Comparison of ENCODE assay signal across 23 mouse cellular contexts in genomic region chr8:70435156-70435555, GRCm38 (mm10). TPM values are rescaled to one million over a fixed set of nuclear protein-coding genes. Genes with fewer than 3 reads are reported as not detected.
DNase-seq lines count a peak whose midpoint lies in the region; ATAC-seq and TF ChIP-seq lines count a peak whose summit lies in the region.
"Had no signal": no experiment of that assay in that cellular context is flagged by ENCODE, and none has a peak within 500 bp of the region (broad histone marks: within the 10 kb centered on the region; RNA-seq: fewer than 3 reads in every experiment).

No protein-coding gene starts in this region.

- no peak for TF ChIP-seq POLR2A in cerebellum, adult 2 months (IDR thresholded peaks at IDR 0.05; ENCODE audit: borderline replicate concordance, insufficient read depth, low read length)

- TF ChIP-seq CTCF in cerebellum, adult 2 months (IDR thresholded peaks at IDR 0.05; ENCODE audit: borderline replicate concordance, insufficient read depth, low read depth, low read length): no peak

- no peaks in the 10 kb centered on the region; the same call in 1 of the 2 replicates for H3K36me3 ChIP-seq in limb, embryonic 13.5 days
- H3K36me3 ChIP-seq in limb, embryonic 10.5 days: 0 out of 2 replicates have a peak, but pooled peaks cover 5% of the 10 kb centered on the region
- H3K36me3 ChIP-seq: embryonic facial prominence, embryonic 12.5 days; embryonic facial prominence, embryonic 15.5 days; hindbrain, embryonic 12.5 days had no signal

- peak; percentile 64 to 73 for DNase-seq in cerebellum, adult 2 months
- DNase-seq in cerebellum, adult 11-12 months: no peak
- DNase-seq in cerebellum, postnatal 25 days: peak; percentile 68 to 77
- no peak for DNase-seq in cerebellum, adult 8-10 months
- DNase-seq in limb, embryonic 10.5 days (ENCODE audit: low spot score): no peak
- DNase-seq: adrenal gland, adult 8-10 months; adrenal gland, postnatal 25 days; forebrain, postnatal 0 days; gastrocnemius, adult 2 months; gastrocnemius, postnatal 14 days; heart, adult 11 months; kidney, adult 2 months had no signal

- no peak for ATAC-seq in limb, embryonic 13.5 days (ENCODE audit: low FRiP score, low read depth)
- ATAC-seq: activated CD4-positive, CD25-positive, alpha-beta regulatory T cell, adult 4 months; forebrain, embryonic 14.5 days; forebrain, postnatal 0 days; hindbrain, postnatal 0 days; inflammation-experienced regulatory T-cells, adult 6 months; intestine, postnatal 0 days had no signal

- no peak overlapping the region for H3K4me3 ChIP-seq in cerebellum, adult 2 months (replicated peaks; ENCODE audit: insufficient read depth, low read depth, low read length)
- H3K4me3 ChIP-seq in limb, embryonic 13.5 days: no peak overlapping the region
- H3K4me3 ChIP-seq in limb, embryonic 10.5 days: no peak overlapping the region
- H3K4me3 ChIP-seq: embryonic facial prominence, embryonic 12.5 days; embryonic facial prominence, embryonic 15.5 days; gastrocnemius, adult 2 months; hindbrain, embryonic 12.5 days had no signal

- H3K9me3 ChIP-seq in limb, embryonic 13.5 days: no peaks in the 10 kb centered on the region
- H3K9me3 ChIP-seq in limb, embryonic 10.5 days (replicated peaks): no peaks in the 10 kb centered on the region
- H3K9me3 ChIP-seq: embryonic facial prominence, embryonic 12.5 days; embryonic facial prominence, embryonic 15.5 days; hindbrain, embryonic 12.5 days had no signal

- H3K27ac ChIP-seq in cerebellum, adult 2 months (ENCODE audit: insufficient read depth, low read length): peak overlapping the region; percentile 72
- no peak overlapping the region for H3K27ac ChIP-seq in limb, embryonic 13.5 days
- H3K27ac ChIP-seq in limb, embryonic 10.5 days: no peak overlapping the region
- H3K27ac ChIP-seq: embryonic facial prominence, embryonic 12.5 days; embryonic facial prominence, embryonic 15.5 days; gastrocnemius, adult 2 months; hindbrain, embryonic 12.5 days; hindbrain, postnatal 0 days had no signal

- H3K4me2 ChIP-seq in limb, embryonic 13.5 days (replicated peaks): no peak overlapping the region
- H3K4me2 ChIP-seq: embryonic facial prominence, embryonic 12.5 days; embryonic facial prominence, embryonic 15.5 days; heart, embryonic 11.5 days; hindbrain, embryonic 12.5 days had no signal

- H3K27me3 ChIP-seq in cerebellum, adult 2 months (ENCODE audit: control insufficient read depth, insufficient read depth, low read length): no peaks in the 10 kb centered on the region
- H3K27me3 ChIP-seq in limb, embryonic 13.5 days: no peaks in the 10 kb centered on the region
- no peaks in the 10 kb centered on the region for H3K27me3 ChIP-seq in limb, embryonic 10.5 days (ENCODE audit: low read depth, poor library complexity, severe bottlenecking)
- H3K27me3 ChIP-seq: embryonic facial prominence, embryonic 12.5 days; embryonic facial prominence, embryonic 15.5 days; hindbrain, embryonic 12.5 days had no signal

- 0 out of 2 replicates have a peak overlapping the region, but pooled peaks have one; percentile 19 for H3K9ac ChIP-seq in limb, embryonic 13.5 days
- H3K9ac ChIP-seq: embryonic facial prominence, embryonic 12.5 days; embryonic facial prominence, embryonic 15.5 days; forebrain, postnatal 0 days; hindbrain, embryonic 12.5 days had no signal

- peaks cover 62% of the 10 kb centered on the region for H3K4me1 ChIP-seq in cerebellum, adult 2 months (ENCODE audit: control insufficient read depth, insufficient read depth, low read length)
- peaks cover 23% of the 10 kb centered on the region for H3K4me1 ChIP-seq in limb, embryonic 13.5 days
- H3K4me1 ChIP-seq in limb, embryonic 10.5 days: peaks cover 18% of the 10 kb centered on the region

- WGBS in cerebellum, adult 2 months: 16% methylated on average over 5 of the region's 5 CpGs
- WGBS in limb, embryonic 13.5 days: 95% methylated on average over 5 of the region's 5 CpGs
- WGBS in limb, embryonic 10.5 days: 88% methylated on average over 5 of the region's 5 CpGs

RNA-seq across cellular contexts. Expression of gene Crtc1, which starts 4.2 kb away (rescaled TPM):
- 90.2 and 105 TPM in 2 replicates for polyA plus RNA-seq in cerebellum, adult 2 months (2012; rRNA removed)
- 26.7 and 29.9 TPM in 2 replicates for polyA plus RNA-seq in limb, embryonic 13.5 days (2015; fragmentation: Nextera tagmentation; extraction: Ambion mirVana)
- polyA plus RNA-seq in limb, embryonic 10.5 days (2016; fragmentation: Nextera tagmentation; extraction: Ambion mirVana): 20.1 and 23.2 TPM in 2 replicates

RNA-seq across cellular contexts. Expression of gene Klhl26, which starts 41.6 kb away (rescaled TPM):
- polyA plus RNA-seq in cerebellum, adult 2 months (2012; rRNA removed): 62.4 and 68.5 TPM in 2 replicates
- 29.0 and 30.3 TPM in 2 replicates for polyA plus RNA-seq in limb, embryonic 13.5 days (2015; fragmentation: Nextera tagmentation; extraction: Ambion mirVana)
- 24.1 and 29.0 TPM in 2 replicates for polyA plus RNA-seq in limb, embryonic 10.5 days (2016; fragmentation: Nextera tagmentation; extraction: Ambion mirVana)

RNA-seq across cellular contexts. Expression of gene Tmem59l, which starts 52.0 kb away (rescaled TPM):
- polyA plus RNA-seq in cerebellum, adult 2 months (2012; rRNA removed): 524 and 552 TPM in 2 replicates
- polyA plus RNA-seq in limb, embryonic 13.5 days (2015; fragmentation: Nextera tagmentation; extraction: Ambion mirVana): 24.2 and 26.6 TPM in 2 replicates
- polyA plus RNA-seq in limb, embryonic 10.5 days (2016; fragmentation: Nextera tagmentation; extraction: Ambion mirVana): 22.4 and 23.7 TPM in 2 replicates
- polyA plus RNA-seq: heart, postnatal 0 days had no signal

RNA-seq across cellular contexts. Expression of gene Crlf1, which starts 57.8 kb away (rescaled TPM):
- polyA plus RNA-seq in cerebellum, adult 2 months (2012; rRNA removed): 3.8 and 4.0 TPM in 2 replicates
- polyA plus RNA-seq in limb, embryonic 13.5 days (2015; fragmentation: Nextera tagmentation; extraction: Ambion mirVana): 83.3 and 85.0 TPM in 2 replicates
- polyA plus RNA-seq in limb, embryonic 10.5 days (2016; fragmentation: Nextera tagmentation; extraction: Ambion mirVana): 79.8 and 126 TPM in 2 replicates
- polyA plus RNA-seq: activated CD4-positive, CD25-positive, alpha-beta regulatory T cell, adult 4 months; inflammation-experienced regulatory T-cells, adult 6 months had no signal

Comparison
In these comparisons a context has a peak if more than half of its experiments do, and no peak if none do; other contexts are left out.
1. DNase-seq: peak in cerebellum, adult 2 months (2 of 2) and cerebellum, postnatal 25 days (2 of 2); none in cerebellum, adult 11-12 months (single experiment), cerebellum, adult 8-10 months (single experiment) and limb, embryonic 10.5 days (single experiment).
2. RNA of gene Tmem59l, which starts 52.0 kb away (polyA plus RNA-seq): 524 to 552 TPM in cerebellum, adult 2 months; 24.2 to 26.6 TPM in limb, embryonic 13.5 days and 22.4 to 23.7 TPM in limb, embryonic 10.5 days; every median in the first group is over 10 times any median in the second.